Mouse (Mus musculus) intestine, embryonic 15.5 days (tissue): ENCODE measurements around the gene F2rl1. TPM values are rescaled to one million over a fixed set of nuclear protein-coding genes. Genes with fewer than 3 reads are reported as not detected.

Experiments used
- ATAC-seq: fragments of 200-750 bp; cut with Nextera tagmentation; 2 replicates; pipeline ENCODE4 v1.8.0; 2017; ENCODE audit warnings: moderate TSS enrichment, moderate library complexity
- H3K27ac ChIP-seq: fragments of 300-500 bp; sonication (generic); 2 replicates; pipeline ENCODE4 v1.5.1; 2015; ENCODE audit warnings: mild to moderate bottlenecking, inconsistent platforms
- H3K27me3 ChIP-seq: fragments of 300-500 bp; sonication (generic); replicated peaks from 2 replicates; pipeline ENCODE4 v1.6.1; 2015; ENCODE audit warnings: inconsistent platforms
- H3K36me3 ChIP-seq: fragments of 300-500 bp; sonication (generic); 2 replicates; pipeline ENCODE4 v1.6.1; 2015; ENCODE audit warnings: inconsistent platforms
- H3K4me1 ChIP-seq: fragments of 300-500 bp; sonication (generic); replicated peaks from 2 replicates; pipeline ENCODE4 v1.6.1; 2015; ENCODE audit warnings: inconsistent platforms
- H3K4me2 ChIP-seq: fragments of 300-500 bp; sonication (generic); replicated peaks from 2 replicates; pipeline ENCODE4 v1.6.1; 2015; ENCODE audit warnings: mild to moderate bottlenecking, inconsistent platforms
- H3K4me3 ChIP-seq: fragments of 300-500 bp; sonication (generic); replicated peaks from 2 replicates; pipeline ENCODE4 v1.5.1; 2015; ENCODE audit warnings: inconsistent platforms
- H3K9ac ChIP-seq: fragments of 300-500 bp; sonication (generic); 2 replicates; pipeline ENCODE4 v1.6.1; 2015; ENCODE audit warnings: inconsistent platforms
- H3K9me3 ChIP-seq: fragments of 300-500 bp; sonication (generic); 2 replicates; pipeline ENCODE4 v1.6.1; 2016; ENCODE audit warnings: inconsistent platforms
- WGBS: fragments of 180-500 bp; shearing (Covaris S2); methylation state at CpG from one replicate; pipeline ENCODE4 v1.1.7; 2015; 5-methylcytosine and 5-hydroxymethylcytosine counted together
- polyA plus RNA-seq: library from polyadenylated mRNA; unstranded; fragments of >200 nt; fragmentation: Nextera tagmentation; extraction: Ambion mirVana; gene quantifications from 2 replicates; pipeline ENCODE4 v1.2.1, GENCODE M21; 2015

F2rl1 gene
- polyA plus RNA-seq, result 15.3 and 15.5 TPM in 2 replicates

GRCm38 (mm10) chr13:95524674-95525491 lies at the start of gene F2rl1:
TSS of gene F2rl1 (minus strand) at chr13:95525227.
- H3K9ac ChIP-seq, result peak within 1 kb of the TSS; percentile 60
- peak within 1 kb of the TSS; percentile 47 for H3K4me3 ChIP-seq
- no peaks in the 10 kb centered on the region for H3K36me3 ChIP-seq
- ATAC-seq, result peak; percentile 92
- peaks cover 9% of the 10 kb centered on the region; the same call in 1 of the 2 replicates for H3K27me3 ChIP-seq
- H3K9me3 ChIP-seq, result no peaks in the 10 kb centered on the region
- WGBS, result under 1% methylated on average over 54 of the region's 54 CpGs
- H3K4me2 ChIP-seq, result peak within 1 kb of the TSS; percentile 87
- peaks cover 6% of the 10 kb centered on the region for H3K4me1 ChIP-seq
- peak within 1 kb of the TSS; percentile 51 for H3K27ac ChIP-seq

- Histone ChIP-seq H3K27me3 (no peaks in the 10 kb centered on the region), H3K9me3 (no peaks in the 10 kb centered on the region), H3K4me3 (no peak overlapping the region), H3K36me3 (no peaks in the 10 kb centered on the region), H3K27ac (no peak overlapping the region), H3K4me2 (no peak overlapping the region), H3K4me1 (no peaks in the 10 kb centered on the region), H3K9ac (no peak overlapping the region)
- no peak for ATAC-seq
- WGBS, result 97% methylated on average over 4 of the region's 4 CpGs
Observed at GRCm38 (mm10) chr13:95570877-95571276, 45.9 kb upstream of the F2rl1 start.

- no peak overlapping the region for H3K27ac ChIP-seq
- no peak overlapping the region for H3K4me3 ChIP-seq
- no peaks in the 10 kb centered on the region for H3K27me3 ChIP-seq
- H3K9me3 ChIP-seq, result no peaks in the 10 kb centered on the region
- H3K36me3 ChIP-seq, result no peaks in the 10 kb centered on the region
- H3K4me1 ChIP-seq, result no peaks in the 10 kb centered on the region
- H3K9ac ChIP-seq, result no peak overlapping the region
- no peak overlapping the region for H3K4me2 ChIP-seq
- no peak for ATAC-seq
Observed at GRCm38 (mm10) chr13:95569326-95569725, 44.3 kb upstream of the F2rl1 start.

- no peak overlapping the region for H3K27ac ChIP-seq
- WGBS, result 96% methylated on average over 3 of the region's 3 CpGs
- ATAC-seq, result no peak
Observed at GRCm38 (mm10) chr13:95568336-95568735, 43.3 kb upstream of the F2rl1 start.

GRCm38 (mm10) chr13:95566841-95567551 lies 42.0 kb upstream of the F2rl1 start:
- Histone ChIP-seq H3K4me1 (no peaks in the 10 kb centered on the region), H3K27ac (no peak overlapping the region), H3K4me3 (no peak overlapping the region), H3K9ac (no peak overlapping the region), H3K27me3 (no peaks in the 10 kb centered on the region), H3K4me2 (no peak overlapping the region), H3K36me3 (no peaks in the 10 kb centered on the region), H3K9me3 (no peaks in the 10 kb centered on the region)
- WGBS, result 96% methylated on average over 15 of the region's 15 CpGs
- ATAC-seq, result no peak

More at GRCm38 (mm10) chr13:95568336-95568735, 43.3 kb upstream of the F2rl1 start:
- no peaks in the 10 kb centered on the region for H3K4me1 ChIP-seq
- no peak overlapping the region for H3K4me3 ChIP-seq
- no peaks in the 10 kb centered on the region for H3K9me3 ChIP-seq
- H3K27me3 ChIP-seq, result no peaks in the 10 kb centered on the region
- H3K36me3 ChIP-seq, result no peaks in the 10 kb centered on the region
- H3K9ac ChIP-seq, result no peak overlapping the region
- H3K4me2 ChIP-seq, result no peak overlapping the region

- Histone ChIP-seq H3K27me3 (no peaks in the 10 kb centered on the region), H3K4me2 (no peak overlapping the region), H3K36me3 (no peaks in the 10 kb centered on the region), H3K9me3 (no peaks in the 10 kb centered on the region), H3K4me3 (no peak overlapping the region), H3K27ac (no peak overlapping the region), H3K4me1 (no peaks in the 10 kb centered on the region), H3K9ac (no peak overlapping the region)
- 0% methylated on average over 3 of the region's 3 CpGs for WGBS
- ATAC-seq, result peak; percentile 71
Observed at GRCm38 (mm10) chr13:95563693-95564092, 38.7 kb upstream of the F2rl1 start.

GRCm38 (mm10) chr13:95563066-95563610 lies 38.1 kb upstream of the F2rl1 start:
- Histone ChIP-seq H3K27me3 (no peaks in the 10 kb centered on the region), H3K9me3 (no peaks in the 10 kb centered on the region), H3K36me3 (no peaks in the 10 kb centered on the region), H3K4me1 (no peaks in the 10 kb centered on the region), H3K9ac (no peak overlapping the region), H3K4me2 (no peak overlapping the region), H3K4me3 (no peak overlapping the region), H3K27ac (no peak overlapping the region)
- WGBS, result 61% methylated on average over 10 of the region's 10 CpGs
- no peak for ATAC-seq

GRCm38 (mm10) chr13:95557326-95557725 lies 32.3 kb upstream of the F2rl1 start:
- Histone ChIP-seq H3K9ac (no peak overlapping the region), H3K27me3 (no peaks in the 10 kb centered on the region), H3K4me3 (no peak overlapping the region), H3K27ac (no peak overlapping the region), H3K36me3 (no peaks in the 10 kb centered on the region), H3K4me1 (no peaks in the 10 kb centered on the region), H3K9me3 (no peaks in the 10 kb centered on the region), H3K4me2 (no peak overlapping the region)
- ATAC-seq, result no peak
- 82% methylated on average over 7 of the region's 7 CpGs for WGBS

GRCm38 (mm10) chr13:95553885-95554492 lies 29.0 kb upstream of the F2rl1 start:
- H3K9me3 ChIP-seq, result no peaks in the 10 kb centered on the region
- H3K9ac ChIP-seq, result no peak overlapping the region
- WGBS, result 74% methylated on average over 11 of the region's 11 CpGs
- H3K36me3 ChIP-seq, result no peaks in the 10 kb centered on the region
- ATAC-seq, result no peak
- H3K4me3 ChIP-seq, result no peak overlapping the region
- no peak overlapping the region for H3K4me2 ChIP-seq
- 0 out of 2 replicates have a peak, but pooled peaks cover 3% of the 10 kb centered on the region for H3K4me1 ChIP-seq
- H3K27me3 ChIP-seq, result no peaks in the 10 kb centered on the region
- H3K27ac ChIP-seq, result no peak overlapping the region

GRCm38 (mm10) chr13:95550636-95551370 lies 25.8 kb upstream of the F2rl1 start:
- Histone ChIP-seq H3K27ac (no peak overlapping the region), H3K4me3 (no peak overlapping the region), H3K36me3 (no peaks in the 10 kb centered on the region), H3K27me3 (no peaks in the 10 kb centered on the region), H3K4me2 (no peak overlapping the region), H3K4me1 (peaks cover 10% of the 10 kb centered on the region), H3K9me3 (no peaks in the 10 kb centered on the region), H3K9ac (no peak overlapping the region)
- no peak for ATAC-seq
- 63% methylated on average over 2 of the region's 2 CpGs for WGBS

- peaks cover 13% of the 10 kb centered on the region for H3K4me1 ChIP-seq
- no peak for ATAC-seq
- peak overlapping the region; percentile 61 for H3K4me2 ChIP-seq
- no peaks in the 10 kb centered on the region for H3K36me3 ChIP-seq
- H3K9ac ChIP-seq, result no peak overlapping the region
- 27% methylated on average over 3 of the region's 3 CpGs for WGBS
- H3K4me3 ChIP-seq, result no peak overlapping the region
- no peaks in the 10 kb centered on the region for H3K27me3 ChIP-seq
- 0 out of 2 replicates have a peak overlapping the region, but pooled peaks have one; percentile 4 for H3K27ac ChIP-seq
- no peaks in the 10 kb centered on the region for H3K9me3 ChIP-seq
Observed at GRCm38 (mm10) chr13:95549421-95549820, 24.4 kb upstream of the F2rl1 start.
